Mouse (Mus musculus) layer of hippocampus, adult 9-11 months (tissue): Measurements from ENCODE around the gene Raet1e.
"Not testable (repeated sequence)": the region's sequence is repeated elsewhere in the genome, so short reads cannot be mapped to it uniquely, and the experiment has no call there.

Experiments used
- DNase-seq: peaks from one replicate; pipeline ENCODE4 v3.0.0; 2022

Gene Raet1e

DNA sequence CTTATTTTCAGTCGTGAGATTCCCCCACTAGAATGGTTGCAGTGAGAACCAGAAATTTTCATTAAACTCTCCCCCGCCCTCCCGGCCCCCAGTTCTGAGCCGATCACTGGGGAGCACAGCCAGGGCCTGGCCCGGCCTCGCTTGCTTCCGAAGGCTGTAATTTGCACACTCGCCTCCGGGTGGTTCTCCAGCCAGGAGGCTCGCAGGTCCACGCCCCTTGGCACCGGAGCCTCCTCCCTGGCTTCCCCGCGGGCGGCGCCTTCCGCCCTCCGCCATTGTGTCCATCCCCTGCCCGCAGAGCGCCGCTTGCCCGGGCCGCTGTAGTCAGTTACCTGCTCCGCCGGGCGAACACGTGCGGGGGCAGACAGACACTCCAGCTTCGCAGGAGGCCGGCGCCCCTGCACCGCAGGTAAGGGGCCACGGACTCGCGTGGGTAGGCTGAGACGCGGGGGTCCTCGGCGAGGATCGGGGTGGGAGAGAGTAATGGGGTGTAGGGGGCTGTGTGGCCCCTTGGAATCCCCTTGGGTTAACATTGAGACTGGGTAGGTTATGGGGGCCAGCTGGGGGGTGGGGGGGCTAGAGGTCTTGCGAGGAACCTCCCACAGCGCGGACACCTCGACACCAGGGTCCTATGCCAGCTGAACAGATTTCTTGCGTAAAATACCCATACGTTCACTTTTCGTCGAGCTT is at the start of gene Raet1e, which contains the start of gene H60b:
Gene Raet1e (plus strand): TSS at position 260 of the 690 bp plus-strand sequence.
Gene H60b (plus strand): TSS at position 277 of the 690 bp plus-strand sequence.
- DNase-seq: not testable (repeated sequence)

DNA sequence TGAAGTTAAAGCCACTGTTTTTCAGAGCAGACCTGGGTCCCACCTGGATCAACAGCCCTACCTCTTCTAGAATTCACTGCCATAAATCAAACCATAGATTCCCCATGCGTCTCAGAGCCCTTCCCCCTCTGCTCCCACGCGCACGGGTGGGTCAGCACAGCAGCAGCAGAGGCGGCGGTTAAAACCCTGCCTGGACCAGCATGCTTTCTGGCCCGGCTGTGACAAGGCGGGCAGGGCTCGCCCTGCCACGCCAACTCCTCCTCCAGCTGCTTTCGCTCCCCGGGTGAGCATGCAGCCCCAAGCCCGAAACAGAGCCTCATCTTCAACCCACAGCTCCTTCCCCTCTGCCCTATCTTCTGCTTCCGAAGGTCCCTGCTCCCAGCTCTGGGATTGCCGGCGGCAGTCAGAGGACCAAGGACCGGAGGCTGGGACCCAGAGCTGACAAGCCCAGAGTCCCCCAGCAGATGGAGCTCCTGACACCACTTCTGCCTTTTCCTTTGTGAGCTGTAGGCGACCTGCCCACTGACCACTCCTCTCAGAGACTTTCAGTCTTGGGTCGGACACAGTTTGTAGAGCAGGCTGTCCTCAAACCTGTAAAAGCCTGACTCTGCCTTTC is 17.6 kb upstream of the Raet1e start:
- peak; percentile 29 for DNase-seq

- not testable (repeated sequence) for DNase-seq
Measured at GRCm38 (mm10) chr10:22142194-22142593, 16.2 kb upstream of the Raet1e start.

GRCm38 (mm10) chr10:22142926-22143325 is 15.4 kb upstream of the Raet1e start:
- no peak for DNase-seq

GRCm38 (mm10) chr10:22148441-22149072 is 9.8 kb upstream of the Raet1e start:
- no peak for DNase-seq

DNA sequence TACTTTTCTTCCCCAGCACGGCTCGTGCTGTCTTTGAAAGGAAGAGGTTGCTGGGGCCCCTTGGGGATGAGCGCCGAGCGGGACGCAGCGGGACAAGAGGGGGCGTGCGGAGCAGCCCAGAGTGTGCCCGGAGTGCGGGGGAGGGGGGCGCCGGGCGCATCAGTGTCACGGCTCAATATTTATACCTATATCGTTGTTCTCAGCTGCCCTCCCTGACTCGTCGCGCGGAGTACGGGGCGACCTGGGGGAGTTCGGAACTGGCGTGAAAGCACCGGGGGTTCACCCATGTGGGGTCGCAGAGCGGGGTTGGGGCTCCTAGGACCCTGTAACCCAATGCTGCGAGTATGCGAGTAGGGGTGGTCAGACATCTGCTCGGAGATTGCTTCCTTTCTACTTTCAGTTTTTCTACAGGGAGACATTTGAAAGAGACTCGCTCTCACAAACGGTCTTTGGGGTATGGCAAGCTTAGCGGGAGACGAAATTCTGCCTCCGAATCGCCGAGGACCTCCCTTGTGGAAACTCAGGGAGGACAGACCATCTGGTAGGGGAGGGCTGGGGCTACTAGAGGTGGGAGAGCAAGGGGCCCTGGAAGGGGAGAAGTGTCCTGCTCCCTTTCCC is 9.2 kb upstream of the Raet1e start, which contains the start of gene E030030I06Rik:
Gene E030030I06Rik (minus strand): TSS at position 198 of the 618 bp plus-strand sequence.
- no peak for DNase-seq

- DNase-seq: no peak
Measured at GRCm38 (mm10) chr10:22149691-22150465, 8.5 kb upstream of the Raet1e start.

GRCm38 (mm10) chr10:22150593-22150992 is 7.8 kb upstream of the Raet1e start:
- DNase-seq: no peak

GRCm38 (mm10) chr10:22151056-22151862 is 7.1 kb upstream of the Raet1e start:
- DNase-seq: not testable (repeated sequence)

DNA sequence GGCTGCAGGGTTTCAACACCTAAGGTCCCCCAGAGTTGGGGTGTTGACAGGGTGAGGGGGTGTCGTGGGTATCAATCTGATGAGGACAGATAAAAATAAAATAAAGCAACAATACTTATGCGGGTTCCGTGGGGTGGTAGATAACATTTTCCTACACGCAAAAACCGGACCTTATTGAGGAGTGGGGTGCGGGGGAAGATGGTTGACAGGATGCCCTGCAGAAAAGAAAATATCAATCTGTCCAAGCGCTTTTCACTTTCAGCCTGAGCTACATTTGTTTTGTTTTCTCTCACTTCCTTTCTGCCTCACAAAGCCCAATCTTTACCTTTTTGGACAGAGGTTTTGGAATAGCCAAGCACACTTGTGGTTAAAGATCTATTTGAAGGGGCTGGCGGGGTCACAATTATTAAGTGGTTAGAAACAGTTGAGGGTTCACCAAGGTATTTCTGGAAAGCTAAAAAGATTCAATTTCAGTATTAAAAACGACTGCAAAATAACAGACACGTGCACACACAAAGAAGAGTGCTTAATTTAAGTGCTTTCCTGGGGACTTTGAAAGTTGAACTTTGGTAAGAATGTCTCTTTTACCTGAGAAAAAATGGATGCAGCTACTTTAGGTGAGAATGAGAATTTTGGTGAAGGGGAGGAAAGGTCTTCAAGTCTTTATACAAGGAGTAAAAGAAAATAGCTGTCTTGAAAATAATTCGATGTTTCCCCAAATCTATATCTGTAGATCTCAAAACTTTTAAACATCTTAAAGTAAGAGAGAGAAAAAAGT is 6.3 kb upstream of the Raet1e start:
- not testable (repeated sequence) for DNase-seq

- not testable (repeated sequence) for DNase-seq
Measured at GRCm38 (mm10) chr10:22153147-22153690, 5.2 kb upstream of the Raet1e start.

GRCm38 (mm10) chr10:22154127-22154526 is 4.2 kb upstream of the Raet1e start:
- not testable (repeated sequence) for DNase-seq

DNA sequence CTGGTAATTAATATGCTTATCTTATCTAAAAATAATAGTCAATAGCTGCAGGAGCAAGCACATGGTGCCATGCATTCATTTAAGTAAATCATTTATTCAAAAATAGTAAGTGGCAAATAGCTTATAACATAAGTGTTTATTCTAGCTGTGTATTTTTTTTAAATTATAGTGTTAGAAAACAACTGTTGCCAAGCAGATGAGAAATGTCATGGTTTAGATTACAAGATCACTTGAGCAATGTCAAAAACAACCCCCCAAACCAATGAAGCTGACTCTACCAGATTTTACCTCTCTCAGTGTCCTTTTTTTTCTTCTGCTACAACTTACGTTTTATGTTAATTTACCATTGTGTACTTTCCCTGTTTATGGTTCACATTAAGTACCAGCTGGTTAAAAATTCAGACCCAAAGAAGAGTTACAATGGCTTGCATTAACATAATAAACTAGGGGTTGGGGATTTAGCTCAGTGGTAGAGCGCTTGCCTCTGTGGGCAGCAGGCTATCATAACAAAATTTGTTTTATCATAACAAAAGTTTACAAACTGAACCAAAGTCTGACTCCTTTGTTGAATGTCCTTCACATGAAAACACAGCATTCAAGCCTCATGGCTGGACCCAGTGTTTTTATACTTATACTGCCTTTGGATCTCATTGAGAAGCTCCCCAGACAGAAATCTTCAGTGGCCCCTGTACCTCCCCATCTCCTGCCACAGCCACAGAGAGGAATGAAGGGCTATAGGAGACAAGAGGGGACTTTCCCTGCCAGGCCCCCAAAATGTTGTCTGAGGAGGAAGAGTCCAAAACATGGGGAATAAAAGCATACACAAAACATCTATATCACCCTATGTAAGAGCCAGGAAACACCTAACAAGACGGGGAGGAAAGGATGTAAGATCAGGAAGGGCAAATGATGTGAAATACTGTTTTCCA is 3.2 kb upstream of the Raet1e start:
- DNase-seq: no peak

GRCm38 (mm10) chr10:22159131-22159561 is 777 bp downstream of the Raet1e start:
- DNase-seq: no peak

DNA sequence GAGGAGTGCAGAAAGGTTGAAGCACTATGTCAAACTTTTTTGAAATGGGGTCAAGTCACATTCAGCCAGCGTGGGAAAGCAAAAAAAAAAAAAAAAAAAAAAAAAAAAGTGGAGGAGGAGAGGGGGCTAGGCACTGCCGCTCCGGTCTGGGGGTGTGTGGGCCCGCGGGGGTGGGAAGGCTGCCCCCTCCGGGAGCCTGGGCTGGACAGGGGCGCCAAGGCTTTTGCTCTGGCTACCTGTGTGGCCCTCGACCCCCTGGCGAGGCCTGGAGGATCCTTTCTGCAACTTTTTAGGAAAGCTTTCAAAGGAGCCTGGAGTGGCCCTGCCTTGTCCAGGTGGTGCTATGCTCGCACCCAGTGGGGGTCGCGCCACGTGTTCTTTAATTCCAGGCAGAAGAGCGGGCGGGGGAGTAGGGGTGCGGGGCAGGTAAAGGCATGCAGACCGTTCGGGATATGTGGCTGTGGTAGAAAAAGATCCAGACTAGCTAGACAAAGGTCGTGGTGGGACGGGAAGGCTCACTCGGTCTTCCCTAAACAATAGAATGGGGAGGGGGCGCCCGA is 1.3 kb downstream of the Raet1e start:
- DNase-seq: no peak

DNA sequence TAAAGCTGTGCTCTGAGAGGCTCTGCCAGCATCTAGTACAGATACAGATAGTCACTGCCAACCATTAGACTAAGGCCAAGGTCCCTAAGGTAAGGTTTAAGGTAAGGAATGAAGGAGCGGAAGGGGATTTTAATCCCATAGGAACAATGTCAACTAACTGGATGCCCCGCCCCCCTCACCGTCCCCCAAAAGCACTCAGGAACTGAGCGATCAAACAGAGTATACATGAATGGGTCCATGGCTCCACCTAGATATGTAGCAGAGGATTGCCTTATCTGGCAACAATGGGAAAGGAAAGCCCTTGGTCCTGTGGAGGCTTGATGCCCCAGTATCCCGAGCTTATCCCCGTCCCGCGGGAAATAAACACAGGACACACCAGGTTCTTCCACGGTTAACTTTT is 4.9 kb downstream of the Raet1e start:
- DNase-seq: not testable (repeated sequence)

DNA sequence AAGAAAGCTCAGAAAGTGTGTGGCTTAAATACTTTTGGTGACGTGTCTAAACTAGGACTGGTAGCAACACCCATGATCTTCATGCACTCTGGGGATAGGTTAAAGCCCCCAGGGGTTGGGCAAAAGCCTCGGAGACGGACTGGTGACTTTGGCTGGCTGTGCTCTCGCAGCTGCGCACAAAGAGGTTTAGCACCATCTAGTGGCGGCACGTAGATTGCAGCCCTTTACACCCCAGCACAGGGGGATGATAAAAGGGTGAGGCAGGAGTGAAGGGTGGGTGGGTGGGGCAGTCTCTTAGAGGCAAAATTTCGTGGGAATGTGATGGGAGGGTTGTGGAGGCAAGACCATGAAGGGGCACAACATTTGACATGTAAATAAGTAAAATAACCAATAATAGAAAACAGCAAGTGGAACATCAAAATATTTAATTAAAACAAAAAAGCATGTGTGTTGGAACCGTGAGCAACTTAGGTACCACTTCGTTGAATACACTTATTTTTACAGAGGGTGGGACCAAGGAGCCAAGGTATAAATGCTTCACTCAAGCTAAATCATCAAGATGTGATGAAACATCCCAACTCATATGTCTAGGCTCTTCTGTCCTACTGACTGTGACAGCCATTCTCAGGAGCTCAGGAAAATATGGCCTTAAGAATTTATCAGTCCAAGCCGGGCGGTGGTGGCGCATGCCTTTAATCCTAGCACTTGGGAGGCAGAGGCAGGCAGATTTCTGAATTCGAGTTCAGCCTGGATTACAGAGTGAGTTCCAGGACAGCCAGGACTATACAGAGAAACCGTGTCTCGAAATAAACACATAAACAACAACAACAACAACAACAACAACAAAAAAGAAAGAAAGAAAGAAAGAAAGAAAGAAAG is 5.6 kb downstream of the Raet1e start:
- peak; percentile 36 for DNase-seq
